Mouse (Mus musculus) CD4-positive, CD25-positive, alpha-beta regulatory T cell (primary cell): ENCODE results near the gene Syn1. TPM values are rescaled to one million over a fixed set of nuclear protein-coding genes. Genes with fewer than 3 reads are reported as not detected.

Experiments used
- polyA plus RNA-seq: library from polyadenylated mRNA; unstranded; fragments of 100-300 nt; shearing (Covaris generic); gene quantifications from one replicate; pipeline ENCODE4 v1.2.1, GENCODE M21; 2017

The Syn1 gene
- polyA plus RNA-seq, result 0.05 TPM

GRCm38 (mm10) chrX:20920844-20921364, at the start of gene Syn1:
Gene Syn1, minus strand, starts transcription at chrX:20921004.

GRCm38 (mm10) chrX:20961477-20962378, 40.9 kb upstream of the Syn1 start, which contains the start of gene Uxt:
Gene Uxt, minus strand, starts transcription at chrX:20962017.

GRCm38 (mm10) chrX:20950191-20950880, 29.5 kb upstream of the Syn1 start, which contains the start of gene Elk1:
Gene Elk1, minus strand, starts transcription at chrX:20950608.

GRCm38 (mm10) chrX:20931364-20931763, 10.6 kb upstream of the Syn1 start, which contains the start of gene Cfp:
Gene Cfp, minus strand, starts transcription at chrX:20931555.

GRCm38 (mm10) chrX:20869962-20870513, 50.8 kb downstream of the Syn1 start, which contains the start of gene Timp1:
Gene Timp1, plus strand, starts transcription at chrX:20870166.

Other genes starting within 250 kb of the Syn1 start
- gene Cdk16, start 233.1 kb downstream of the Syn1 start, polyA plus RNA-seq, result 85.5 TPM
- 17.7 TPM for gene Usp11, start 217.1 kb downstream of the Syn1 start, polyA plus RNA-seq
- gene Araf, start 123.2 kb downstream of the Syn1 start, polyA plus RNA-seq, result 171 TPM
- not detected for gene Timp1, start 50.8 kb downstream of the Syn1 start, polyA plus RNA-seq
- gene Cfp, start 10.6 kb upstream of the Syn1 start, polyA plus RNA-seq, result 5.4 TPM
- gene Elk1, start 29.6 kb upstream of the Syn1 start, polyA plus RNA-seq, result 10.2 TPM
- 41.4 TPM for gene Uxt, start 41.0 kb upstream of the Syn1 start, polyA plus RNA-seq
- gene Zfp182, start 141.3 kb upstream of the Syn1 start, polyA plus RNA-seq, result 14.0 TPM
- not detected for gene Spaca5, start 147.4 kb upstream of the Syn1 start, polyA plus RNA-seq
- 1.7 TPM for gene Zfp300, start 168.5 kb upstream of the Syn1 start, polyA plus RNA-seq
- not detected for gene Ssxa1, start 194.8 kb upstream of the Syn1 start, polyA plus RNA-seq